Mouse (Mus musculus): ENCODE results near the gene BC037034.

BC037034 gene

DNA sequence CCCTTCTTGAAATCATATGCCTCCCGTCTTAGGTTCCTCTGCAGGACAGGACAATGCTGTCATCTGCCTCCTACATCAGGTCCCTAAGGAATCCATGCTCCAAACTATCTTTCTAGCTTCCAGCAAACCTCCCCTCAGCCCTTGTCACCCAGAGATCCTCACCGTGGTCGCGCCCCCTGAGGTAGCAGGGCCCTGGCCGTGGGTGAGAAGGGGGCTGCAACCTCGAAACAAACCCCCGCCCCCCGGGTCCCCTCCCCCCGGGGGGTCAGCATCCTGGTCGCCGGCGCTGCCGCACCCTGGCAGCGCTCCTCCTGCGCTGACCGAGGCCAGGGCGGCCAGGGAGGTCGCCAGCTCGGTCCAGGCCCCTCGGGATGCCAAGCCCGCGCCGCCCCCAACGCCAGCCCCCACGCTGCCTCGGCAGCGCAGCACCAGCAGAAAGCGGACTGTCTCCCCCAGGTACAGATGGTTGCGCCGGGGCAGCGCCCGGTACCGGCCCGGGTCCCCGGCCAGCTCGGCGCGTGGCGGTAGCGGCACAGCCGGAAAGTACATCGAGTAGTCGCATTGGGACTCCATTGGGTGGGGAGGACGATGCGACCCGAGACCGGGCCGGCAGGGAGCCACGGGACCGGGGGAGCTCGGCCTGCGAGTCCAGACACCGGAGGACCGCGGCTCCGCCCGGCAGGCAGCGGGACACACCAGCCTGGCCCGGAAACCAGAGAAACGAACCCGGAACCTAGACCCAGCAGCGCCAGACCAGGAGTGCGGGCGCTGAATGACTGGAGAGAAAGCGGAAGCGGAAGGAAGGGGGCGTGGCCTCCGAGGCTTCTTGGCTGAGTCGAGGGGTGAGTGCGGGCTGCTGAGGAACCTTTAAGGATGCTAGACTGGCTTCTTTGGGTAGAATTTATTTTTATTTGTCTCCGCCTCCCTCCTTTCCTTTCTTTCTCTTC, at the start of gene BC037034:
Gene BC037034 (minus strand): TSS at position 774 of the 947 bp plus-strand sequence.
- peak; percentile 88 to 96 for DNase-seq (ENCODE audit: low spot score in 2 of 2)

DNA sequence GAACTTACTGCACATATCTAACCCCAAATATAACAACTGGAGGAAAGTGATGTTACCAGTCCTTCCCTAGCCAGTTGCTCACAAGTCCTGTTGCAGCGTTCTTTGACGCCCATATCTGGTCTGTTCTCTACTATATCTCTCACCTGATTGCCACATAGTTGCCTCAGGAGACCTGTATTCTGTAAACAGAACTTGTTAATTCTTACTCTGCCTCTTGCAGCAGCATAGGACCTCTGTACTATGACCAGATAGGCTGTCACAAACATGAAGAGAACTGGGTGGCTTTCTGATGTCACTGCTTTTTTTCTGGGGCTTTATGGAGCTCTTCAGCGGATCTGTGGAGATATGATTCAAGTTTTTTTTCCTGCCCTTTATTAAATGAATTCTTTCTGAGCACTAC, 49.0 kb upstream of the BC037034 start:
- no peak for DNase-seq (ENCODE audit: low spot score in 2 of 2)

DNA sequence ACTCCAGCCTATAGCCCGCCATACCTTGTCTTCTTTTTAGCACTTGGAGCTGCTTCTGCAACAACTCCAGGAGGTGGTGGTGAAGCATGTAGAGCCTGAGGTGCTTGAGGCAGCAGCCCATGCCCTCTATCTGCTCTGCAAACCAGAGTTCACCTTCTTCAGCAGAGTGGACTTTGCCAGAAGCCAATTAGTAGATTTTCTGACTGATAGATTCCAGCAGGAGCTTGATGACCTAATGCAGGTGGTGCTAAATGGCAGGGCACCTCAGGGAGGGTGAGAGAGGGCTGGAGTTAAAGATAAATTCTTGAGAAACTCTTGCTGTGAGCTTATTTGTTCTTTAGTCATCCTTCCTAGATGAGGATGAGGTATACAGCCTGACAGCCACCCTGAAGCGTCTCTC, 35.8 kb upstream of the BC037034 start:
- DNase-seq (ENCODE audit: low spot score in 2 of 2): no peak

DNA sequence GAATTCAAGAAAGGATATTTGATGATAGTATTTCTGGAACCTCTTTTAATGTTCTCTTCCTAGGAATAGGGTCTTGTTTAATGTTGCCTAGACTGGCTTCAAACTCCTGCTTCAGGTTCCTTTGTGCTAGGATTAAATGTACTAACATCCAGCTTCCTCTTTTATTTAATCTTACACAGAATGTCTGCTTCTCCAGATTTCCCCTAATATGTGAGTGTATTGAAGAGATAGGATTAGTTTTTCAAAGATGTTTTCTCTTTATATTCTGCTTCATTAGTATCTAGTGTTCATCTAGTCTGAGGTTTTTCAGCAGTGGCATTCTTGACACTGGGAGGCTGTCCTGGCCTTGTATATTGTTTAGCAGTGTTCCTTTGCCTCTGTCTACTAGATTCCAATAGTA, 30.3 kb upstream of the BC037034 start:
- DNase-seq (ENCODE audit: low spot score in 2 of 2): no peak

DNA sequence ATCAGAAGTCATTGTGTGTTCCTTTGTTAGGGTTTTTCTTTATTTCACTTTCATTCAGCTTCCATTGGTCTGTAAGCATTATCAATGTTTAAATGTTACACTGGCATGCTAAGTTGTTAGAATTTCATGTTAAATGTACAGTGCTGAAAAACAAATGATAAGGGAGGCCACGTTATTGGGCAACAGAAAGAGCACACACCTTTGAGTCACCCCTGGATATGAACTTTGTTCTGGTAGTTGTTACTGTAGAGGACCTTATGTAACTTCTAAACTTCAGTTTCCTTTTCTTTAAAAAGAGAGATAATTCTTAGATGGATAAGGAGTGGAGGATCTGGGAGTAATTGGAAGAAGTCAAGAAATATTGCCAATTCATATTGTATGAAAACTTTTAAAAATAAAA, 27.8 kb upstream of the BC037034 start:
- DNase-seq (ENCODE audit: low spot score in 2 of 2): no peak

DNA sequence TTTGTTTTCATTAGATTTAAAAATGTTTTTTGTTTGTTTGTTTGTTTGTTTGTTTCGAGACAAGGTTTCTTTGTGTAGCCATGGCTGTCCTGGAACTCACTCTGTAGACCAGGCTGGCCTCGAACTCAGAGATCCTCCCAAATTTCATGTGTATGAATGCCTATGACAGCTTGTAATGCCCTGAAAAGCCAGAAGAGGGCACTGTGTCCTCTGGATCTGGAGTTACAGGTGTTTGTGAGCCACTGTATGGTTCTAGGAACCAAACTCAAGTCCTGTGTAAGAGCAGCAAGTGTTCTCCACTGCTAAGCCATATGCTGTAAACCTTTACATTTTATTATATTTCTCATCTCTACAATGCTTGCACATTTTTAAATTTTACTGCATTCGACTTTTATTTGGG, 24.0 kb upstream of the BC037034 start:
- DNase-seq (ENCODE audit: low spot score in 2 of 2): peak in 1 of 2 experiments; percentile 51

DNA sequence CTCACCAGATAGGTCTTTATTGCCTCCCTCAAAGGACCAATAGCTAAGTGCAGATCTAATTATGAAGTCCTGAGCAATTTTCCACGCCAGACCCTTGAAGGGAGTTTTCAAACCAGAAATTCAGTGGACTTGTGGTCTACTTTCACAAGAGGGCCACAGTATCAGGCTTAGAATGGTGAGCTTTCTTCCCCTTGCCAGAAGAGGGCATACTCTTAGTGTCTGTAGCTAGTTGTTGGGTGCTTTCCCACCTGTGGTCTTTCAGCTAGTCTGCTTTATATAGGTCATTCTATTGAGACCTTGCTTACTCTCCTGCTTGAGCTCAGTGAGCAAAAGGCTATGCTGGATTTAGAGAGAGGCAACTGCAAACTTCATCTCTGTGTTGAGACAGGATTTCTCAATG, 19.7 kb upstream of the BC037034 start:
- no peak for DNase-seq (ENCODE audit: low spot score in 2 of 2)

DNA sequence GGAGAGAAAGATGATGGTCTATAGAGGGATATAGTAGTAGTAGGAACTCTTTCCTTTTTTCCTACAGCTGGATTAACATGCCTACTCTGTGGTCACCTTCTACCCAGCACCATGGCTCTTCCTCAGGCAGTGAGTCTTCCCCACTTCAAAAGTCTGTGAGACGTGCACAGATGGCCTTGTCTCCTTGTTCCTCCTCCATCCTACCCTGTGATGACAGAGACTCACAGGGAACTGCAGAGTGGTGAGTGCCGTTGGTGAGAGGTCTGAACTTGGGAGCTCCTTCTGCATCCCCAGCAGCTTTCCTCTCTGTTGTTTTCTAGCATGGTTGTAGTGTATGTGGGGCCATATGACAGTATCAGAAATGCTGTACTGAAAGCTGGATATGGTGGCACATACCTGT, 18.0 kb upstream of the BC037034 start:
- DNase-seq (ENCODE audit: low spot score in 2 of 2): no peak

DNA sequence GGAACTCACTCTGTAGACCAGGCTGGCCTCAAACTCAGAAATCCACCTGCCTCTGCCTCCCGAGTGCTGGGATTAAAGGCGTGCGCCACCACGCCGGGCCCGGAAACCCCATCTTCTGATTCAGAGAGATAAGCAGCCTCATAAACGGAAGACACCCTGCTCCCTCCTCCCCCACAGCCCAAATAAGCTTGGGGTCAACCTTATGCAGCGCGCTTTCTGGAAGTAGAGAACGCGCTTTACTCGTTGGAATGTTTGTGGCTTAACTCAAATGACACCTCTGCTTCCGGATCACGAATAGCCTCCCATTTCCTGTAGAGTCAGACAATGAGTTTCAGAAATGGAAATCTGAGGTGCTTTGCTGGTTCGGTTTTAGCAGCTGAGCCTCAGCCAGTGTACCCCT, 17.0 kb upstream of the BC037034 start:
- DNase-seq (ENCODE audit: low spot score in 2 of 2): no peak

DNA sequence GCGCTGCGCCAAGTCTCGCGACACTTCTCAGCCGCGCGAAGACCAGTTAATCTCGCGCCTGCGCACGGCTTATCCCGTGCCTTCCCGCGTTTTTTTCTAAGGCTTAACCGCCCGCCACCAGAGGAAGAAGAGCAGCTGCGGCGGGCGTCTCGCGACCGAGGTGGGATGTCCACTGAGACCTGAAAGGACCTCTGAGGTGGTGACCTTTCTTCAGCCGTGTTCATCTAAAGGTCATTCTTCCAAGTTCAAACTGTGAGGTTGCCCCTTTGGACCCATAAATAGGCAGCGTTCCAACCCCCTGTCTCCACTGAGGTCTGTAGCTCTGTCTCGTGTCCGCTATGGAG, 16.6 kb upstream of the BC037034 start:
- no peak for DNase-seq (ENCODE audit: low spot score in 2 of 2)

DNA sequence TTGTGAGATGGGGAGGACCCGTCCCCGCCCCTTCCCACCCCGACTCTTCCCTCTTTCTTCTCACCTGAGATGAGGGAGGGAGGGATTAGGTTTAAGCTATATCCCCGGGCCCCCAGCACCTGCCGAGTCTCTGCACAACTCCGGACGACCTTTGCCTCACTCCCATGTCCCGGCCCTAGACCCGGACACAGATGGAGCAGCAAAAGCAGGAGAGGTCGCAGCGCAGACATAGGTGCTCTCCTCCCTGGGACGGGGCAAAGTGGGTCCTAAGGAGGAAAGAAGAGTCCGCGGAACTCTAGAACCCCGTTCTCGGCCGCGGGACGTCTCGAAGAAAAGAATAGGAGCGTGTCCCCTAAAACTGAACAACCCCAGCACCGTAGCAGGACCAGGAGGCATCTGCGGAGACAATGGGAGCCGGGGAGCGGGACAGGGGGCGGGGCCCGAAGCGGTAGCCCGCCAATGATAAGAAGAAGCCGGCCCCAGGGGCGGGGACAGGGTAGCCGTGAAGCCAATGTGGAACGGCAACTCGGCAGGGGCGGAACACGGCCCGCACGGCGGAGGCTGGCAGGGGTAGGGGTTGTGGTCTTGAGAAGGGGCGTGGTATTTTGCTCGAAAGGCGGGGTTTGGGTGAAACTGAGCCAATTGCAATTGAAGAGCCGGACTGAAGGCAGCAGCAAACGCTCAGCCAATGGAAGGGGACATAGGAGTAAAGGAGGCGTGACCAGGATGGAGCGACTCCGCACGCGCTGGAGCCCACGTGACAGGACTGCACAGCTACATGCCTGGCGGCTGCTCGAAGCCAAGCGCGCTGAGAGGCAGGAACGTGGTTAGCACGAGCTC, 16.0 kb upstream of the BC037034 start, which contains the start of the genes Gm43720, Gpc2 and Stag3:
Gene Gm43720 (minus strand): TSS at position 374 of the 840 bp plus-strand sequence.
Gene Gpc2 (minus strand): TSS at position 421 of the 840 bp plus-strand sequence.
Gene Stag3 (plus strand): TSS at position 656 of the 840 bp plus-strand sequence.
- DNase-seq (ENCODE audit: low spot score in 2 of 2): peak; percentile 68 to 86

DNA sequence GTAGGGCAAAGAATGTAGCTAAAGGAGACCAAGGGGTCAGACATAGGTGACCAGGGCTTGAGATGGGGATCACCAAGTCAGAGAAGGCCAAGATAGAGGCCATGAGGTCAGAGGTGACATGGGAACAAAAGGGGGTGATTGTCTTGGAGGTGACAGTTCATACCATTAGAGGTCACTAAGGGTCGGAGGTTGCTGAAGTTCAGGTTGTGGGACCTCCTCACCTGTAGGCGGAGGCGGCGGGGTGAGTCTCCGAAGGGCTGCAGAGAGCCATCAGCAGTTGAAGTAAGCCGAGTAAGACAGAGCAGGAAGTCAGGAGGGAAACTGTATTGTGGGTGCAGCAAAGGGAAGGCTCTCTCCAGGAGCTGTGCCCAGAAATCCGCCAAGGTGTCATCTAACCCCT, 14.2 kb upstream of the BC037034 start:
- no peak for DNase-seq (ENCODE audit: low spot score in 2 of 2)

DNA sequence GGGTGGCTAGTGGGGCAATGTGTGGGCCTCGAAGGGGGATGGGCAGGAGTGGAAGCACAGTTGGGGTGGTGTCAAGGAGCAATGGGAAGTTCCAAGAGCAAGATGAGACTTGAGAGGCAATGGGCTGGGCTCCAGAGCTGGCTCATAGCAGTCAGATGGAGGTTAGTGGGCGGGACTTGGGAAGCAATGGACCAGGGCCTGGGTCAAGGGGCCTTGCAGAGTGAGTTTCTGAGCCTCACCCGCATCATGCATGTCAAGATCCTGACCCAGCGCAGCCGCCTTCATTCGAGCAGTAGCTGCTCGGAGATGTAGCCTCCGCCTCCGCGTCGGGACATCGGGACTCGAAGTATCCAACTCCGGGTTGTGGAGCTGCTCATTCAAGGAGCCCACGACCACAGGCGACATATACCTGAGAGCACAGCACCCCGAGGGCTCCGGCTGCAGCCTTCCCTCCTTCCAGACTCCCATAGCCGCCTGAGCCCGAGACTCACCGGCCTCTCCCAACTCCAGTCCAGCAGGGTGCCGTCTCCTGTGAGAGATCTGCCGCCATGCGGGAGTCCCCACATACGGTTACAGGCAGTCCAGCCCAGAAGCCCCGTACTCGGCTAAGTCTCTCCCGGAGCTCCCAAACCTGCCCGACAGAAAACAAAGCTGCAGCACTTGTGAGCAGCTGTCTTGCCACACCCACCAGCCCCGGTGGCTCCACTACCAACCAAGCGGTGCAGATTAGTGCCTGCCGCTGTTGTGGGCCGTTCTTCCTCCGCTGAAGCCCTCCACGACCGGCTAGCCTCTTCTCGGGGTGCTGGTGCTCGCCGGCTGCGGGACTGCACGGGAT, 11.6 kb upstream of the BC037034 start:
- no peak for DNase-seq (ENCODE audit: low spot score in 2 of 2)

DNA sequence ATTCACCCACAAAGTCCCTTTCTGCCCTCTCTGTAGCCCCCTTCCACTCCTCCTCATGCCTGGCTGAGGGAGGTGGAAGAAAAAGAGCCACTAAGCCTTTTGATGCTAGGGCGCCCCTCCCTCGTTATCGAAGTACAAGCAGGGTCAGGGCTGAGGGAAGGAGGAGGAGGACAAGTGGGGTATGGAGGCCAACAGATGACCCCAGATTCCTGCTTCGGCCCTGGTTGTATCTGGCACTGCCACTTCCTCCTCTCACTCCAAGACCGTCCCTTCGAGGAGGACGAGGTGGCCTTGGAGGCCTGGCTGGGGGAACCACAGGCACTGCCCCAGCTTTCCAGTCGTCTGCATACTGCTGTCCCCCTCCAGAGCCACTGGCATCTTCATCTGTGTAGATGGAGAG, 10.4 kb upstream of the BC037034 start:
- DNase-seq (ENCODE audit: low spot score in 2 of 2): no peak

DNA sequence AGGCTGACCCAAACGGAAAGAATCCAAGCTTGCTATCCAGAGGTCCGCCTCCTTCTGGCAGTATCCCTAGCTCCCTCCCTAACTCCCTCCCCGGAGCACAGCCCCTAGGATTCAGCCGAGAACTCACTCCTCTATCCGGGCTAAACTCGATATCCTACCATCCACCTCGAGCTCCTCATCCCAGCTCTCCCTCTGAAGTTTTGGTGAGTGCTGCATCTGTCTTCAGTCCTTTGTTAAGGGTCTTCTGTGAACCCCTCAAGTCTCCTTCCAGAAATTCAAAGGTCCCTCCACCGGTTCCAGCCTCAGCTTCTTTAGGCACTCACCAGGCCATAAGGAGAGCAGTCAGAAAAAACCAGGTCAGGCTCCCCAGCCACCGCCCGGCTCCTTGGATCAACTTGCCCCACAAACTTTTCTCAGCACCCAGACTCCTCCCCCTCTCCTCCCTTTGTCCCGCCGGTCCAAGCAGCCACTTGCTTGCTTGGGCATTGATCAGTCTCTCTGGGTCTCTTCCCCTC, 8.6 kb upstream of the BC037034 start, which contains the start of gene Gal3st4:
Gene Gal3st4 (minus strand): TSS at position 432 of the 515 bp plus-strand sequence.
- DNase-seq (ENCODE audit: low spot score in 2 of 2): no peak

DNA sequence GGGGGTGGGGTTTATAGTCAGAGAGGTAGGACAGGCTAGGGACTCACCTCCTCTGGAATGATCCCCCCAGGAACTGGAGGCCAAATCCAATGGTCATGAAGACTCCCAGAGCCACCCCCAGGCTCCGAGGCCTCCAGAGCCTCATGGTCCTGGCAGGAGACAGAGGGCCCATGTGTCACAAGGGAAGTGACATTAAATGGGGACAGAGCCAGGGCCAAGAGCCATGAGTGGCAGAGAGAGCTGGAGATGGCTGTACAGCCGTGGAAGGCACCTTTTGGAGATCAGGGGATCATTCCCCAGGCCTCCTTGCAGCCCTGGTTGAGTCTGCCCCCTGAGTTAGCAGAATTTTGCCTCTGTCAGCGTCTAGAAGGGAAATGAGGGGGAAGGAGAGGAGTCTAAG, 7.4 kb upstream of the BC037034 start:
- peak in 1 of 2 experiments; percentile 1 for DNase-seq (ENCODE audit: low spot score in 2 of 2)

DNA sequence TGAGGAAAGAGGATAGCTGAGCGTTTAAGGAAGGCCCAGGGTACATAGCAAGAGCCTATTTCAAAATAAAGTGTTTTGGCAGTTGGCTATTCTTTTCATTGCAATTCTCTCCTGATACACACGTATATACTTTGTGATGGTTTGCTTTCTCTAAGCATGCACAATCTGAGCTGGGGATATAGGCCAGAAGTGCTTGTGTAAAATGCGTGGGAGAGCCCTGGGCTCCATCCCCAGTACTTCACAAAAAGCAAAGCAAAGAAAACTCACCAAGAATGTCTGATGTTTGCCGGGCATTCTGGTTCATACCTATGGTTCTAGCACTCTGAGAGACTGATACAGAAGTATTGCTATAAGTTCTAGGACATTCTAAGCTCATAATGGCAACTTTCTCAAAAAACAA, 5.1 kb upstream of the BC037034 start:
- DNase-seq (ENCODE audit: low spot score in 2 of 2): no peak

DNA sequence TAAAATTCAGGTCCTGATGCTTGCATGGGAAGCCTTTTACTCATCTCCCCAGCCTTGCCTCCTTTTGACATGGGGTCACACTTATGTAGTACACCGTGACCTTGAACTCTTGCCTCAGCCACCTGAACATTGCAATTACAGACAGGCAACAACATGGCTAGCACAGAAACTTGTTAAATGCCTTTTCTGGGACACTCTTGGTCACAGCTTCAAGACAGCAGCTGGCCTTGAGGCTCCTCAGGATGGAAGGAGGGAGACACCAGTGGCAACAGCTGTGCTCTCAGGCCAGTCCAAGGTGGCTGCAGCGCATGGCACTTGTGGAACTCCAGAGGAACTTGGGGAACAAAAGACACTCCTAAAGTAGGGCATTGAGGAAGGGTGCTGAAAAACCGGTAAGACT, 3.3 kb upstream of the BC037034 start:
- DNase-seq (ENCODE audit: low spot score in 2 of 2): no peak

DNA sequence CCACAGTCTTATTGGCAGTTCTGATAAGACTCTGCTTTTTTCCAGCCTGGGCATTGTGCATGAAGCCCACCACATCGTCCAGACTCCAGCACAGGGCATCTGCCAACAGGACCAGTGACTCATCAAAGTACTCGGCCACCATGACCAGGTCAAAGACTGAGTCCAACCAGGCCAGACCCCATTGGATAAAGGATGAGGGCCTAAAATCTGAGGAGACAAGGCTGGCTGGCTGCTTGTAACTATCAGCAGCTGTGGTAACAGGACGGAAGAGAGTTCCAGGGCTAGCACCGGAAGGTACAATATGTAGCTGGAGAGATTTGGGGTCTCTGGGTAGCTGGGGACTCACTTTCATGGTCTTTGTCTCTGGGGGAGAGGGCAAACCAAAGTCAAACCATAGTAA, 1.9 kb upstream of the BC037034 start:
- DNase-seq (ENCODE audit: low spot score in 2 of 2): no peak

DNA sequence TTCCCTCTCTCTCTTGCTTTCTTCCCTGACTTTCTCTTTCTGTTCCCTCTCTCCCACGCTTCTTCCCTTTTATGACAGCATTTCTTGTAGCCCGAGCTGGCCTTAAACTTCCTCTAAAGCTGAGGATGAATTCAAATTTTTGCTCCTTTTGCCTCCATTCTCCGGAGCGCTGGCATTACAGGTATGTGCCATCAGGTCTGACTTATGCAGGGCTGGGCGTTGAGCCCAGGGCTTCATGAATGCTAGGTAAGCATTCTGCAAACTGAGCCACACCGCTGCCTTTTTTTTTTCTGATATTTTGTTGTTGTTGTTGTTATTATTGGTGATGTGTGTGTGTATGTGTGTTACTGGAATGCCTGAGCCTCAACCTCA, 360 bp upstream of the BC037034 start:
- DNase-seq (ENCODE audit: low spot score in 2 of 2): no peak

DNA sequence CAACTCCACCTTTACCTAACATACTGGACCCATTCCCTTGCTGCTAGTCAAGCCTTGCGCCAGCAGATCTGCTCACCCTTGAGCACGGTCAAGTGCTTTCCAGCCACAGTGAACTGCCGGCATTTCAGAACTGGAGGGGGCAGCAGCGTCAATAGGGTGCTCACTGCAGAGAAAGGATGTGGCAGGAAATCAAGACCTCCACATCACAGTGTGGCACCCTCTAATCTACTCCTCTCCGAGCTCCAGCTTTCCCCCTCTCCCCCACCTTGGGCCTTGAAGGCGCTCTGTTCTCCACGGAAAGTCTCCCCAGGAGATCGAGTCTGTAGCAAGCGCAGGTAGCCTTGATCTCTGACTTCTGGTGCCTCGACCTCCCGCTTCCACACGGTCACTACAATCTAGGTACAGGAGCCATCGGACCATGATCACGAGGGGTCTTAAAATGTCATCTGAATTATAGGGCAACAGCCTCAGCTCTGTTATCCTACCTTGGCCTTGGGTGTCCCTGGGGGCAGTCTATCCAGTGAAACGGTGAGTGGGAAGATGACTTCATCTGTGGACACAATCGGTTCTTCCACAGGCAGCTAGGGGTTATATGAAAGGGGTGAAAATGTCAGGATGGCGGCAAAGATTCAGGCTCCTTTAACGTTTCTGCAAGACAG, 1.1 kb downstream of the BC037034 start:
- no peak for DNase-seq (ENCODE audit: low spot score in 2 of 2)
